Mouse (Mus musculus) lung, postnatal 0 days (tissue): Measurements from ENCODE around the gene Large1. TPM values are rescaled to one million over a fixed set of nuclear protein-coding genes. Genes with fewer than 3 reads are reported as not detected.

Source experiments
- ATAC-seq: fragments of 200-750 bp; cut with Nextera tagmentation; 2 replicates; pipeline ENCODE4 v1.8.0; 2017; ENCODE audit warnings: moderate library complexity
- DNase-seq: peaks from one replicate; pipeline ENCODE4 v3.0.0-alpha.2; 2016; ENCODE audit warnings: low spot score
- H3K27ac ChIP-seq: fragments of 300-500 bp; sonication (generic); 2 replicates; pipeline ENCODE4 v1.5.1; 2014; ENCODE audit warnings: antibody characterized with exemption, mild to moderate bottlenecking, low read length, mixed read lengths
- H3K27me3 ChIP-seq: fragments of 300-500 bp; sonication (generic); replicated peaks from 2 replicates; pipeline ENCODE4 v1.6.1; 2014; ENCODE audit warnings: low read length, mixed read lengths; ENCODE audit not compliant: insufficient read depth
- H3K36me3 ChIP-seq: fragments of 300-500 bp; sonication (generic); 2 replicates; pipeline ENCODE4 v1.6.1; 2014; ENCODE audit warnings: low read length, mixed read lengths; ENCODE audit not compliant: insufficient read depth
- H3K4me1 ChIP-seq: fragments of 300-500 bp; sonication (generic); 2 replicates; pipeline ENCODE4 v1.6.1; 2014; ENCODE audit warnings: antibody characterized with exemption, low read depth, low read length, mixed read lengths; ENCODE audit not compliant: insufficient read depth
- H3K4me2 ChIP-seq: fragments of 300-500 bp; sonication (generic); replicated peaks from 2 replicates; pipeline ENCODE4 v1.6.1; 2014; ENCODE audit warnings: low read depth, mild to moderate bottlenecking, low read length, moderate library complexity, mixed read lengths
- H3K4me3 ChIP-seq: fragments of 300-500 bp; sonication (generic); 2 replicates; pipeline ENCODE4 v1.5.1; 2014; ENCODE audit warnings: low read depth, low read length
- H3K9ac ChIP-seq: fragments of 300-500 bp; sonication (generic); replicated peaks from 2 replicates; pipeline ENCODE4 v1.6.1; 2014; ENCODE audit warnings: low read depth, mild to moderate bottlenecking
- H3K9me3 ChIP-seq: fragments of 300-500 bp; sonication (generic); 2 replicates; pipeline ENCODE4 v1.6.1; 2016; ENCODE audit warnings: low read length, mixed read lengths
- CTCF ChIP-seq: IDR thresholded peaks from 2 replicates; pipeline ENCODE4 v1.5.1; 2016; ENCODE audit warnings: antibody characterized with exemption, mild to moderate bottlenecking
- EP300 ChIP-seq: IDR thresholded peaks from 2 replicates; pipeline ENCODE4 v1.6.1; 2016; ENCODE audit warnings: antibody characterized with exemption, mild to moderate bottlenecking, control low read depth
- WGBS: fragments of 180-500 bp; shearing (Covaris S2); extraction: QIAGEN DNeasy Blood & Tissue Kit; methylation state at CpG from one replicate; pipeline ENCODE4 v1.1.7; 2014; 5-methylcytosine and 5-hydroxymethylcytosine counted together
- polyA plus RNA-seq: library from polyadenylated mRNA; unstranded; fragments of >200 nt; fragmentation: Nextera tagmentation; extraction: Ambion mirVana; gene quantifications from 2 replicates; pipeline ENCODE4 v1.2.1, GENCODE M21; 2015

Gene Large1
- polyA plus RNA-seq, 1 experiment from 2014 or later = 5.2 TPM

DNA sequence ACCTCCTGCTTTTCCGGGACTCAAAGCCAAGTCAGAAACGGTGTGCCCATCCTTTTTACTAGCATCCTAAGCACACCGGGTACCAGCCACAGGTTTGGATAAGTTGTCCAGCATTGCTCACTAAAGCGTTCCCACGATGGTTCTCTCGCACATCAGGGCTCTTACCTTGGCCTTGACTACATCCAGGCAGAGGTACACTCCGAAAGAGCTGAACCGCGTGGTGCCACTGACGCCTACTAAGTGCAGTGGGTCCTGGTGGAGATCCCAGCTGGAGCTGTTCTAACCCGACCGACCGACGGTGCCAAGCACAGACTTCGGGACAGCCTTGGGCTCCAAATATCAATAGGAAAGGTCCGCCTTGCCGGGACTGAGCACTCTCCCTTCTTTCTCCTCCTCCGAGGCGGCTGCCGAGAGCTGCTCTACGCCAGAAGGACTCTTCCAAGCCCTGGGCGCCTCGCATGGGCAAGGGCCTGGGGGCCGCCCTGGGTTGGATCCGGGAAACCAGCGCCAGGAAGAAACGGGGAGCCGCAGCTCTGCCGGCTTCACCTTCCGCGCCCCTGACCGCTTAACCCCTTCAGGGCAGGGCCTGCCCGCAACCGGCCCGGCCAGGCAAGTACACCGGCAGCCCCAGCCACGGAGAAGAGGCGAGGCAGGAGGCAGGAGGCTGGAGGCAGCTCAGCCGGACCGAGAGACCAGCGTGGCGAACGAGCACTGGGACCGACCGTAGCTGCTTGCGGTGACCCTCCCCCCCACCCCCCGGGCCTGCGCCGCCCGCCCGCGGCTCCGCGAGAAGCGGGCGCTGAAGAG lies 836 bp downstream of the Large1 start:
- Histone ChIP-seq H3K4me2 (peak overlapping the region; percentile 98), H3K9ac (peak overlapping the region; percentile 74), H3K27me3 (no peaks in the 10 kb centered on the region), H3K27ac (peak overlapping the region; percentile 87), H3K36me3 (no peaks in the 10 kb centered on the region), H3K4me3 (peak overlapping the region; percentile 94), H3K4me1 (peaks cover 15% of the 10 kb centered on the region), H3K9me3 (no peaks in the 10 kb centered on the region)
- 2% methylated on average over 44 of the region's 56 CpGs for WGBS
- ATAC-seq (peak; percentile 20), DNase-seq (peak; percentile 46)
- TF ChIP-seq EP300 (no peak), CTCF (no peak)

DNA sequence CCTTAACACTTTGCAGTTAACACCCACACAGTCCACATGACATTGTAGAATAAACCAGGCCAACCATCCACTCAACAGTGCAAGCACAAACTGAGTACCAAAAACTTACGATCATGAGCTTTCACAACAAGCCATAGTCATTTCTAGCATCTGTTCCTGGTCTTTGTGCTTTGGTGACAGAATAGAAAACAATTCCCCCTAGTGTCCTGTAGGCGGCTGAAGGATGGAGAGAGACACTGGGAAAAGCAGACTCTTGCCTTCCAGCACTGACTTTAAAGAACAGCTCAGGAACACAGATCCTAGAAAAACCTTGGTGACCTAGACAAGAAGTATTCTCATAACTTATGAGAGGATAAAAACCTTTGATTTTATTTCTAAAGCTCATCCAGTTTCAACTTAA lies 3.0 kb downstream of the Large1 start:
- TF ChIP-seq CTCF (peak; percentile 82), EP300 (no peak)
- Histone ChIP-seq H3K4me3 (no peak overlapping the region), H3K9me3 (no peaks in the 10 kb centered on the region), H3K27ac (no peak overlapping the region), H3K27me3 (no peaks in the 10 kb centered on the region), H3K36me3 (no peaks in the 10 kb centered on the region), H3K9ac (no peak overlapping the region), H3K4me1 (peaks cover 15% of the 10 kb centered on the region), H3K4me2 (no peak overlapping the region)
- WGBS = 19% methylated on average over 2 of the region's 2 CpGs
- ATAC-seq (no peak), DNase-seq (peak; percentile 86)

DNA sequence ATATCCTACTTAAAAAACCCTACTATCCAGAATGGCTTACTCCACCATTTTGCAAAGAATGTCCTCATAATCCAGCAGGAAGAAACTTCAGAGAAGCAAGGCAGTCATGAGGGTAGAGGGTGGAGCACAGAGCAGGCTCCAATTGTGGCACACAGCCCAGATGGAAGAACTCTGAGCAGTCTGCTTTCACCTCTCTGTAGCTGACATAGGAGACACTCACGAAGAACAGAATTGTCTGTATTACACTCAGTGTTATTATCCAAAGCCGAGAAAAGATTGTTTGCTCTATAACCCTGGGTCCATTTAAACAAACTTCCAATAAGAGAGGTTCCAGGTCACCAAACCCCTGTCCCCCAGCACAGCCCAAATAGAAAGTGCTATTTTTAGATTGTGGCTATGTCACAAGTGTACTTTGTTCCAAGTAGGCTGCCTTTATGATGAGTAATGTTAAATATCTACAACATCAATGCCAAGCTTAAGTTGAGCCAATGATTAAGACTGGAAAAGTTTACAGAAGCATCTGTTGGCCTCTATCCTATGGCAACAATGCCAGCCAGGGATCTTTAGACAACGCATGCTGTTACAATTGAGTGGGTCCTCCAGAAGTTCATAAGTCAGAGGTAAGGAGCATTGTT lies 10.5 kb downstream of the Large1 start:
- no peak overlapping the region for H3K9ac ChIP-seq
- H3K4me3 ChIP-seq = no peak overlapping the region
- H3K9me3 ChIP-seq = 0 out of 2 replicates have a peak, but pooled peaks cover 4% of the 10 kb centered on the region
- H3K4me1 ChIP-seq = peaks cover 4% of the 10 kb centered on the region; the same call in 1 of the 2 replicates
- ATAC-seq (peak; percentile 94), DNase-seq (peak; percentile 83)
- no peak overlapping the region for H3K4me2 ChIP-seq
- peak overlapping the region; percentile 58 for H3K27ac ChIP-seq
- TF ChIP-seq EP300 (peak; percentile 59; the same call in 1 of the 2 replicates), CTCF (no peak)
- no peaks in the 10 kb centered on the region for H3K36me3 ChIP-seq
- WGBS = 24% methylated on average over 3 of the region's 3 CpGs
- no peaks in the 10 kb centered on the region for H3K27me3 ChIP-seq

DNA sequence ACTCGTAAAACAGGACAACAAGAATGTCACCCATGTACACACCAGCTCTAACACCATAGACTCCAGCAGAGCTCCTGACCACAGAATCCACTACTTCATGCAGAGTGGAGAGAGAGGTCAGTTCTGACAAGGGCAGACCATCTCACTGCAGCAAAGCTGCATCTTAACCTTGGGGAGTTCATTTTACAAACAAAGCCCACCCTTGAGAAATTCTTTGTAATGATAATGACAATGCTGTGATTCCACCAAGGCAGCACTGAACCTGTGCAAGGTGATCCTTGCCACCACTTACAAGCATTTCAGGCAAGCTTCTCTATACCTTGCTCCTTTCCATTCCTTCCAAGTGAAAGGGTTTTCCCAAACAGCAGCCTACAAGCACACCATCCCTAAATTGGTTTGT lies 16.5 kb downstream of the Large1 start:
- ATAC-seq (no peak), DNase-seq (no peak)

DNA sequence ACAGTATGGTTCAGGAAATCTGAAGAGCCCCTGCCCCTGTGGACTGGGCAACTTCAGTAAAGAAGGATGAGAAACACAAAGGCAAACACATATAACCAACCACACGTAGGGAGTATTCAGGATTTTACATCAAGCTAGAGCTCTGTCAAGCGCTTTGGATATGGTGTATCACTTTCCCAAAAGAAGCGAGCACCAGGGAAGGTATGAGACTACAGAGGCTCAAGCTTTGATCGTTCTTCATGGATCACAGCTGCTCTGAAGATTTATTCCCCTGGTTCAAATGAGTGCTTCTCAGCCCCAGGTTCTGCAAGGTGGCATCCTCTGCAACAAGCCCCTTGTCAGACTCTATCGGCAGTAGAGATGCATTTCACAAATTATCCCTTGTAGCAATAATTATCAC lies 24.2 kb downstream of the Large1 start:
- Histone ChIP-seq H3K27me3 (no peaks in the 10 kb centered on the region), H3K27ac (no peak overlapping the region), H3K9ac (no peak overlapping the region), H3K9me3 (no peaks in the 10 kb centered on the region), H3K4me3 (no peak overlapping the region), H3K4me1 (no peaks in the 10 kb centered on the region), H3K36me3 (no peaks in the 10 kb centered on the region), H3K4me2 (no peak overlapping the region)
- no peak for DNase-seq
- 90% methylated on average over 5 of the region's 5 CpGs for WGBS
- TF ChIP-seq CTCF = no peak
- no peak for TF ChIP-seq EP300
- no peak for ATAC-seq

More for the DNA sequence above, 16.5 kb downstream of the Large1 start:
- H3K27ac ChIP-seq = no peak overlapping the region
- no peak overlapping the region for H3K9ac ChIP-seq
- H3K9me3 ChIP-seq = no peaks in the 10 kb centered on the region
- no peaks in the 10 kb centered on the region for H3K27me3 ChIP-seq
- H3K4me1 ChIP-seq = no peaks in the 10 kb centered on the region
- 39% methylated on average over 1 of the region's 1 CpGs for WGBS
- H3K36me3 ChIP-seq = no peaks in the 10 kb centered on the region
- TF ChIP-seq EP300 (no peak), CTCF (no peak)
- no peak overlapping the region for H3K4me2 ChIP-seq
- no peak overlapping the region for H3K4me3 ChIP-seq

DNA sequence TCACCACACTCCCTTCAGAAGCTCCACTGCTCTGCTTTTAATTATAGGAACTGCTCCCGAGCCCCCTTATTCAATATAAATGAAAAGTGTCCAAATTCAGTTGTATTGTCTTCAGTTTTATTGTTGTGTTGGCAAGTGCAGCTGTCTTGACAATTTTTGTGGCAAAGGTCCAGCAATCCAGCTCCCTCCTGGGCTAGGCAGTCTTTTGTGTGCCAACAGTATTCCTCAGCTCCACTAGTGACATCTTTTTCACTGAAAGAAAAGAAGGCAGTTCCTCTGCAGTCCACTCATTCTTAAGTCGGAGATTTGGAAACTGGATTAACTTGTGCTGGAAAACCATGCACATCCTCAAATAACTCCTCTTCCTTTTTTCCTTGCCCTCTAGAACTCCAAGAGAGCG lies 25.3 kb downstream of the Large1 start:
- no peak for ATAC-seq
- Histone ChIP-seq H3K27me3 (no peaks in the 10 kb centered on the region), H3K9me3 (no peaks in the 10 kb centered on the region), H3K27ac (no peak overlapping the region), H3K4me2 (no peak overlapping the region), H3K4me3 (no peak overlapping the region), H3K4me1 (no peaks in the 10 kb centered on the region), H3K36me3 (no peaks in the 10 kb centered on the region), H3K9ac (no peak overlapping the region)
- 83% methylated on average over 3 of the region's 3 CpGs for WGBS
- no peak for DNase-seq
- TF ChIP-seq EP300 (no peak), CTCF (no peak)
